Mouse (Mus musculus): ENCODE results near the gene Actr10.
A peak's percentile ranks its signal among the peaks of the same experiment; 100 is the strongest.

Actr10 gene

GRCm38 (mm10) chr12:70937571-70938384 is at the start of gene Actr10:
TSS of gene Actr10 (plus strand) at chr12:70937857.
- peak; percentile 75 for DNase-seq (ENCODE audit: extremely low read depth, low read depth)

- no peak for DNase-seq (ENCODE audit: extremely low read depth, low read depth)
Measured at GRCm38 (mm10) chr12:70890405-70890804, 47.3 kb upstream of the Actr10 start.

GRCm38 (mm10) chr12:70890874-70891470 is 46.7 kb upstream of the Actr10 start:
- DNase-seq (ENCODE audit: extremely low read depth, low read depth) = no peak

- DNase-seq (ENCODE audit: extremely low read depth, low read depth) = no peak
Measured at GRCm38 (mm10) chr12:70895275-70895674, 42.4 kb upstream of the Actr10 start.

GRCm38 (mm10) chr12:70896068-70896467 is 41.6 kb upstream of the Actr10 start:
- no peak for DNase-seq (ENCODE audit: extremely low read depth, low read depth)

GRCm38 (mm10) chr12:70897434-70897833 is 40.2 kb upstream of the Actr10 start:
- DNase-seq (ENCODE audit: extremely low read depth, low read depth) = no peak

GRCm38 (mm10) chr12:70898450-70898849 is 39.2 kb upstream of the Actr10 start:
- DNase-seq (ENCODE audit: extremely low read depth, low read depth) = no peak

- DNase-seq (ENCODE audit: extremely low read depth, low read depth) = no peak
Measured at GRCm38 (mm10) chr12:70904471-70904870, 33.2 kb upstream of the Actr10 start.

- DNase-seq (ENCODE audit: extremely low read depth, low read depth) = no peak
Measured at GRCm38 (mm10) chr12:70906867-70907266, 30.8 kb upstream of the Actr10 start.

- no peak for DNase-seq (ENCODE audit: extremely low read depth, low read depth)
Measured at GRCm38 (mm10) chr12:70907651-70908050, 30.0 kb upstream of the Actr10 start.

GRCm38 (mm10) chr12:70908076-70908475 is 29.6 kb upstream of the Actr10 start:
- no peak for DNase-seq (ENCODE audit: extremely low read depth, low read depth)

- DNase-seq (ENCODE audit: extremely low read depth, low read depth) = peak; percentile 49
Measured at GRCm38 (mm10) chr12:70910241-70910720, 27.4 kb upstream of the Actr10 start.

GRCm38 (mm10) chr12:70911029-70911428 is 26.6 kb upstream of the Actr10 start:
- DNase-seq (ENCODE audit: extremely low read depth, low read depth) = peak; percentile 46

GRCm38 (mm10) chr12:70911676-70912379 is 25.8 kb upstream of the Actr10 start:
- no peak for DNase-seq (ENCODE audit: extremely low read depth, low read depth)

GRCm38 (mm10) chr12:70913429-70913828 is 24.2 kb upstream of the Actr10 start:
- DNase-seq (ENCODE audit: extremely low read depth, low read depth) = peak; percentile 72

- peak; percentile 59 for DNase-seq (ENCODE audit: extremely low read depth, low read depth)
Measured at GRCm38 (mm10) chr12:70914387-70914786, 23.3 kb upstream of the Actr10 start.

GRCm38 (mm10) chr12:70929781-70930180 is 7.9 kb upstream of the Actr10 start:
- no peak for DNase-seq (ENCODE audit: extremely low read depth, low read depth)

GRCm38 (mm10) chr12:70937150-70937549 is 507 bp upstream of the Actr10 start:
- DNase-seq (ENCODE audit: extremely low read depth, low read depth) = no peak

- DNase-seq (ENCODE audit: extremely low read depth, low read depth) = no peak
Measured at GRCm38 (mm10) chr12:70940806-70941205, 3.1 kb downstream of the Actr10 start.

GRCm38 (mm10) chr12:70944181-70944580 is 6.5 kb downstream of the Actr10 start:
- DNase-seq (ENCODE audit: extremely low read depth, low read depth) = no peak

GRCm38 (mm10) chr12:70946585-70947256 is 9.1 kb downstream of the Actr10 start:
- DNase-seq (ENCODE audit: extremely low read depth, low read depth) = no peak
